Mouse (Mus musculus): ENCODE results near the gene Camk1d.

The Camk1d gene

GRCm38 (mm10) chr2:5714211-5715053, at the start of gene Camk1d:
Camk1d (minus strand) TSS chr2:5714515.
- DNase-seq (ENCODE audit: low spot score in 2 of 2): peak; percentile 75 to 85

- no peak for DNase-seq (ENCODE audit: low spot score in 2 of 2)
Observed at GRCm38 (mm10) chr2:5762031-5762430, 47.7 kb upstream of the Camk1d start.

- DNase-seq (ENCODE audit: low spot score in 2 of 2): no peak
Observed at GRCm38 (mm10) chr2:5760479-5761008, 46.2 kb upstream of the Camk1d start.

GRCm38 (mm10) chr2:5758569-5758968, 44.3 kb upstream of the Camk1d start:
- no peak for DNase-seq (ENCODE audit: low spot score in 2 of 2)

- DNase-seq (ENCODE audit: low spot score in 2 of 2): no peak
Observed at GRCm38 (mm10) chr2:5750872-5751271, 36.6 kb upstream of the Camk1d start.

- no peak for DNase-seq (ENCODE audit: low spot score in 2 of 2)
Observed at GRCm38 (mm10) chr2:5749210-5749609, 34.9 kb upstream of the Camk1d start.

GRCm38 (mm10) chr2:5747545-5748043, 33.3 kb upstream of the Camk1d start:
- DNase-seq (ENCODE audit: low spot score in 2 of 2): no peak

GRCm38 (mm10) chr2:5746529-5746928, 32.2 kb upstream of the Camk1d start:
- DNase-seq (ENCODE audit: low spot score in 2 of 2): no peak

GRCm38 (mm10) chr2:5743886-5744285, 29.6 kb upstream of the Camk1d start:
- no peak for DNase-seq (ENCODE audit: low spot score in 2 of 2)

GRCm38 (mm10) chr2:5740913-5741312, 26.6 kb upstream of the Camk1d start:
- DNase-seq (ENCODE audit: low spot score in 2 of 2): no peak

- no peak for DNase-seq (ENCODE audit: low spot score in 2 of 2)
Observed at GRCm38 (mm10) chr2:5735881-5736280, 21.6 kb upstream of the Camk1d start.

GRCm38 (mm10) chr2:5733300-5734085, 19.2 kb upstream of the Camk1d start:
- DNase-seq (ENCODE audit: low spot score in 2 of 2): no peak

GRCm38 (mm10) chr2:5732047-5732446, 17.7 kb upstream of the Camk1d start:
- DNase-seq (ENCODE audit: low spot score in 2 of 2): no peak

GRCm38 (mm10) chr2:5730364-5730792, 16.1 kb upstream of the Camk1d start:
- no peak for DNase-seq (ENCODE audit: low spot score in 2 of 2)

- DNase-seq (ENCODE audit: low spot score in 2 of 2): no peak
Observed at GRCm38 (mm10) chr2:5729931-5730330, 15.6 kb upstream of the Camk1d start.

- DNase-seq (ENCODE audit: low spot score in 2 of 2): no peak
Observed at GRCm38 (mm10) chr2:5725028-5725701, 10.8 kb upstream of the Camk1d start.

GRCm38 (mm10) chr2:5717675-5718074, 3.4 kb upstream of the Camk1d start:
- DNase-seq (ENCODE audit: low spot score in 2 of 2): no peak

- DNase-seq (ENCODE audit: low spot score in 2 of 2): no peak
Observed at GRCm38 (mm10) chr2:5715544-5715943, 1.2 kb upstream of the Camk1d start.

- peak in 1 of 2 experiments; percentile 23 for DNase-seq (ENCODE audit: low spot score in 2 of 2)
Observed at GRCm38 (mm10) chr2:5715054-5715410, 717 bp upstream of the Camk1d start.

- DNase-seq (ENCODE audit: low spot score in 2 of 2): peak in 1 of 2 experiments; percentile 30
Observed at GRCm38 (mm10) chr2:5713325-5714210, 747 bp downstream of the Camk1d start.

GRCm38 (mm10) chr2:5712255-5712654, 2.1 kb downstream of the Camk1d start:
- DNase-seq (ENCODE audit: low spot score in 2 of 2): no peak
